Mouse (Mus musculus) liver, postnatal 0 days (tissue): ENCODE results near the gene Xpa.

Experiments used
- CTCF ChIP-seq: sonication (generic); IDR thresholded peaks from 2 replicates; pipeline ENCODE4 v1.5.1; 2016; ENCODE audit warnings: antibody characterized with exemption, low read depth
- EP300 ChIP-seq: IDR thresholded peaks from 2 replicates; pipeline ENCODE4 v1.6.1; 2016; ENCODE audit warnings: antibody characterized with exemption, low read depth, mild to moderate bottlenecking

GRCm38 (mm10) chr4:46111361-46111760 is 84.8 kb downstream of the Xpa start:
- TF ChIP-seq CTCF (no peak), EP300 (no peak)
